ENCODE assay signal across 10 mouse cellular contexts in the genomic region with DNA sequence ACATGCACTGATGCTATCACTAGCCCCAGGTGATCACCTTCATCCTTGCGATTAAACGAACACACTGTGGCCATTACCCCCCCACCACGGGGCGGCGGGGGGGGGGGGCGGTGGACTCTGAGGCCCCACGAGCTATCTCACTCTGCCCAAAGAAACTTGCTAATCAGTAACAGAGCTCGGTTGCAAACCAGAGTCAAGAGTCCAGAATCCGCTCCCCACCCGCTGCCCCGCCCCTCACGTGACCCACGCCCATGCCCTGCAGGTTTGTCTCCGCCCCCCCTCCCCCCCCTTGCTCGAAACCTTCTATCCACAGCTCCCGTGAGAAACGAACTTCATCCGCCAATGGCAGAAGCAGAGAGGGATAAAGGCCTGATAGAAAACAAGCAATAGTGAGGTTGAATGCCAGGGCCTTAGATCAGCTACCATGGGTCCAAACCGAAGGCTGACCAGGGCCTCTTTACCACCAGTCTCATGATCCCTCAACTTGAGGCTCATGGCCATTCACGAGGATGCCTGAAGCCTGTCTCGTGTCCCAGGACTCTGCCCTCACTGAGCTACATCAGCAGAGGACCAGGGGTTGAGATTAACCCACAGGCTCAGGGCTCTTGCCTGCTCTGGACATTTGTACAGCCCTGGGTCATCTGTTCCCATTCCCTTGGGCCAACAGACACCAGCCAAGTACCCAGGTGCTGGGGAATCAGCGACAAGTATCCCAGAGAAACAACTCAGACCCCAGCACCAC. TPM values are rescaled to one million over a fixed set of nuclear protein-coding genes. Genes with fewer than 3 reads are reported as not detected.
DNase-seq lines count a peak whose midpoint lies in the region; ATAC-seq and TF ChIP-seq lines count a peak whose summit lies in the region.
"Had no signal": no experiment of that assay in that cellular context is flagged by ENCODE, and none has a peak within 500 bp of the region (broad histone marks: within the 10 kb centered on the region; RNA-seq: fewer than 3 reads in every experiment).

No protein-coding gene starts in this region.

- no peaks in the 10 kb centered on the region for H3K9me3 ChIP-seq in kidney, embryonic 14.5 days (ENCODE audit: control insufficient read depth, low read length)
- H3K9me3 ChIP-seq in liver, embryonic 11.5 days (ENCODE audit: control insufficient read depth, low read length) = no peaks in the 10 kb centered on the region
- H3K9me3 ChIP-seq in hindbrain, embryonic 11.5 days (ENCODE audit: control insufficient read depth, low read length) = no peaks in the 10 kb centered on the region
- H3K9me3 ChIP-seq: midbrain, embryonic 12.5 days had no signal

- TF ChIP-seq CTCF in left cerebral cortex, adult 2 months (IDR thresholded peaks at IDR 0.05) = no peak

- peak; percentile 4 for DNase-seq in cerebellum, adult 11 months
- DNase-seq in cerebellum, postnatal 14 days = no peak
- peak; percentile 59 for DNase-seq in R1 (ENCODE audit: low read depth, low spot score)
- no peak for DNase-seq in liver, embryonic 11.5 days (ENCODE audit: low spot score)
- DNase-seq in urinary bladder, postnatal 25 days (ENCODE audit: low spot score) = no peak
- DNase-seq in left cerebral cortex, adult 2 months (ENCODE audit: extremely low spot score in 1 of 2, low spot score in 2 of 2) = no peak
- no peak for DNase-seq in hindbrain, embryonic 11.5 days (ENCODE audit: low spot score)

- no peak overlapping the region for H3K4me3 ChIP-seq in kidney, embryonic 14.5 days (ENCODE audit: low read length)
- H3K4me3 ChIP-seq in liver, embryonic 11.5 days (ENCODE audit: low read depth, low read length) = no peak overlapping the region
- H3K4me3 ChIP-seq in left cerebral cortex, adult 2 months = no peak overlapping the region
- H3K4me3 ChIP-seq in hindbrain, embryonic 11.5 days (ENCODE audit: low read depth, low read length) = no peak overlapping the region
- H3K4me3 ChIP-seq: erythroblast, embryonic 14.5 days; midbrain, embryonic 12.5 days had no signal

- WGBS in kidney, embryonic 14.5 days = 46% methylated on average over 22 of the region's 22 CpGs
- WGBS in liver, embryonic 11.5 days = 27% methylated on average over 22 of the region's 22 CpGs
- WGBS in hindbrain, embryonic 11.5 days = 53% methylated on average over 19 of the region's 22 CpGs

- H3K36me3 ChIP-seq in kidney, embryonic 14.5 days (ENCODE audit: control insufficient read depth, insufficient read depth, low read length) = no peaks in the 10 kb centered on the region
- no peaks in the 10 kb centered on the region for H3K36me3 ChIP-seq in liver, embryonic 11.5 days (ENCODE audit: control insufficient read depth, insufficient read depth, low read length)
- H3K36me3 ChIP-seq in hindbrain, embryonic 11.5 days (ENCODE audit: control insufficient read depth, insufficient read depth, low read length) = no peaks in the 10 kb centered on the region
- H3K36me3 ChIP-seq: midbrain, embryonic 12.5 days had no signal

- ATAC-seq in kidney, embryonic 14.5 days (ENCODE audit: low FRiP score, low TSS enrichment) = peak; percentile 25; the same call in 1 of the 2 replicates
- peak; percentile 46 for ATAC-seq in liver, embryonic 11.5 days (replicated peaks; ENCODE audit: low FRiP score)
- ATAC-seq in hindbrain, embryonic 11.5 days (ENCODE audit: low FRiP score) = no peak

- peaks cover 21% of the 10 kb centered on the region for H3K4me1 ChIP-seq in kidney, embryonic 14.5 days (ENCODE audit: control insufficient read depth, insufficient read depth, low read length)
- H3K4me1 ChIP-seq in liver, embryonic 11.5 days (replicated peaks; ENCODE audit: control insufficient read depth, insufficient read depth, low read length) = peaks cover 45% of the 10 kb centered on the region
- no peaks in the 10 kb centered on the region for H3K4me1 ChIP-seq in hindbrain, embryonic 11.5 days (replicated peaks; ENCODE audit: control insufficient read depth, insufficient read depth, low read length)
- H3K4me1 ChIP-seq: midbrain, embryonic 12.5 days had no signal

- no peak overlapping the region for H3K4me2 ChIP-seq in kidney, embryonic 14.5 days (replicated peaks; ENCODE audit: low read depth, low read length)
- H3K4me2 ChIP-seq in liver, embryonic 11.5 days = peak overlapping the region; percentile 28
- H3K4me2 ChIP-seq in hindbrain, embryonic 11.5 days (replicated peaks; ENCODE audit: low read depth, low read length) = no peak overlapping the region
- H3K4me2 ChIP-seq: midbrain, embryonic 12.5 days had no signal

- no peak overlapping the region for H3K9ac ChIP-seq in kidney, embryonic 14.5 days (ENCODE audit: low read depth, low read length)
- H3K9ac ChIP-seq in liver, embryonic 11.5 days (ENCODE audit: low read depth, low read length) = no peak overlapping the region
- no peak overlapping the region for H3K9ac ChIP-seq in hindbrain, embryonic 11.5 days (ENCODE audit: low read depth, low read length)
- H3K9ac ChIP-seq: midbrain, embryonic 12.5 days had no signal

- H3K27me3 ChIP-seq in kidney, embryonic 14.5 days (ENCODE audit: control insufficient read depth, insufficient read depth, low read length) = no peaks in the 10 kb centered on the region
- 0 out of 2 replicates have a peak, but pooled peaks cover 3% of the 10 kb centered on the region for H3K27me3 ChIP-seq in liver, embryonic 11.5 days (replicated peaks; ENCODE audit: control insufficient read depth, insufficient read depth, low read length)
- H3K27me3 ChIP-seq in hindbrain, embryonic 11.5 days (ENCODE audit: control insufficient read depth, insufficient read depth, low read length) = no peaks in the 10 kb centered on the region

- H3K27ac ChIP-seq in kidney, embryonic 14.5 days (ENCODE audit: low read depth, low read length) = 0 out of 2 replicates have a peak overlapping the region, but pooled peaks have one; percentile 37
- H3K27ac ChIP-seq in liver, embryonic 11.5 days (ENCODE audit: low read depth, low read length) = peak overlapping the region; percentile 22; the same call in 1 of the 2 replicates
- no peak overlapping the region for H3K27ac ChIP-seq in left cerebral cortex, adult 2 months
- no peak overlapping the region for H3K27ac ChIP-seq in hindbrain, embryonic 11.5 days (ENCODE audit: low read depth, low read length)
- H3K27ac ChIP-seq: midbrain, embryonic 12.5 days had no signal

- intact Hi-C loops in left cerebral cortex, adult 2 months (cut with DNase I) = no loop called here

RNA-seq across cellular contexts. Expression of a gene that starts 31.5 kb away (rescaled TPM):
- polyA plus RNA-seq in kidney, embryonic 14.5 days (2014; fragmentation: Nextera tagmentation; extraction: Ambion mirVana) = 16.7 and 23.0 TPM in 2 replicates
- polyA plus RNA-seq in liver, embryonic 11.5 days (2014; fragmentation: Nextera tagmentation; extraction: Ambion mirVana) = 16.7 and 17.7 TPM in 2 replicates
- 1 to 10 TPM; 4.9 to 5.6 TPM for total RNA-seq in left cerebral cortex, adult 2 months (2021)
- 7.3 and 8.1 TPM in 2 replicates for polyA plus RNA-seq in hindbrain, embryonic 11.5 days (2014; fragmentation: Nextera tagmentation; extraction: Ambion mirVana)

RNA-seq across cellular contexts. Expression of a gene that starts 37.7 kb away (rescaled TPM):
- polyA plus RNA-seq in kidney, embryonic 14.5 days (2014; fragmentation: Nextera tagmentation; extraction: Ambion mirVana) = 0.15 and 0.60 TPM in 2 replicates
- 0.69 and 1.8 TPM in 2 replicates for polyA plus RNA-seq in liver, embryonic 11.5 days (2014; fragmentation: Nextera tagmentation; extraction: Ambion mirVana)
- total RNA-seq in left cerebral cortex, adult 2 months (2021) = 1 to 10 TPM; 9.0 to 9.2 TPM
- polyA plus RNA-seq in hindbrain, embryonic 11.5 days (2014; fragmentation: Nextera tagmentation; extraction: Ambion mirVana) = 3.5 and 4.0 TPM in 2 replicates
- polyA plus RNA-seq: erythroblast, embryonic 14.5 days had no signal

Comparison
In these comparisons a context has a peak if more than half of its experiments do, and no peak if none do; other contexts are left out.
1. DNase-seq: peak in cerebellum, adult 11 months (single experiment) and R1 (single experiment); none in cerebellum, postnatal 14 days (0 of 2), liver, embryonic 11.5 days (single experiment), urinary bladder, postnatal 25 days (single experiment), left cerebral cortex, adult 2 months (0 of 2) and hindbrain, embryonic 11.5 days (single experiment).
2. H3K27ac ChIP-seq: peak in kidney, embryonic 14.5 days (single experiment) and liver, embryonic 11.5 days (single experiment); none in left cerebral cortex, adult 2 months (single experiment) and hindbrain, embryonic 11.5 days (single experiment).